Mouse (Mus musculus) c-Kit-negative CD71-positive TER-119-positive erythroid progenitor cells, embryonic 14.5 days (primary cell): Measurements from ENCODE around the gene Prkag2.
A peak's percentile ranks its signal among the peaks of the same experiment; 100 is the strongest.

ENCODE experiments used
- DNase-seq: peaks from one replicate; pipeline ENCODE4 v3.0.0-alpha.2; 2013; ENCODE audit warnings: low read depth, low spot score

Gene Prkag2

DNA sequence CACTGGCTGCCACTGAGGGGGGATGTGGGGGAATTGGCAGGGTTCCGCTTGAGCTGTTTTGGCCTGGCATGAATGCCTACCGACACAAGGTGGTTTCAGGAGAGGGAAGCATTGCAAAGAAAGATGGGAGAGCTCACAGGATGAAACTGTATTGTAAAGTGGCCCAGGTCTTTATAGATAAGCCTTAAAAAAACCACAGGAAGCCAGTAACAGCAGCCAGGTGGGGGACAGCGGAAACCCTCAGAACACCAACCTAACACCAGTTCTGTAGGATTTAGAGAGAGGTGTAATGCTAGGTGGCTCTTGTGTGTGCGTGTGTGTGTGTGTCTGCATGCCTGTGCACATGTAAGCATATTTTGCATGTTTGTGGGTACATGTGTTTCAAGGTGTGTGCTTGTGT, 101.1 kb downstream of the Prkag2 start:
- DNase-seq, result no peak

DNA sequence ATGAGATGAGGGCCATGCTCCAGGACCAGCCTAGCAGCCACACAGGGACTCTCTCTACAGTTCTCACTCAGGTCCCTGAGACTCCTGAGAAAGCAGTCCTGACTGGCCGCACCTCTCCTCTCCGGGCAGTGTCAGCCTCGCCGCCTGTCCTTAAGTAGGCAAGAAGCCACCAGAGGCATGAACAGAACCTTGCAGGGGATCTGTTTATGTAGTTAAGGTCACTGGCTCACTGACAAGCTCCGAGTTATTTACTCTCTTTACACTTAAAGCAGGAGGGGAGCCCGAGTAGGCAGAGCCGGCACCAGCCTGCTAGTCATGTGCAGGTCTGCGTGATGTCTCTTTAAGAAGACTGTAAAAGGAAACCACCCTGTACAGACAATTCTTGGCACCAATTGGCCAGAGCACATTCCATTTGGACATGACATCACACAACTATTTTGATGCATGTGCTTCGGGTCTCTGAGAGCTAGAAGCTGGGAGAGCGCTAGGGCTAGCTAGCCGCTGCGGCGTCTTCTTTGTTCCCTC, 104.8 kb downstream of the Prkag2 start:
- no peak for DNase-seq

DNA sequence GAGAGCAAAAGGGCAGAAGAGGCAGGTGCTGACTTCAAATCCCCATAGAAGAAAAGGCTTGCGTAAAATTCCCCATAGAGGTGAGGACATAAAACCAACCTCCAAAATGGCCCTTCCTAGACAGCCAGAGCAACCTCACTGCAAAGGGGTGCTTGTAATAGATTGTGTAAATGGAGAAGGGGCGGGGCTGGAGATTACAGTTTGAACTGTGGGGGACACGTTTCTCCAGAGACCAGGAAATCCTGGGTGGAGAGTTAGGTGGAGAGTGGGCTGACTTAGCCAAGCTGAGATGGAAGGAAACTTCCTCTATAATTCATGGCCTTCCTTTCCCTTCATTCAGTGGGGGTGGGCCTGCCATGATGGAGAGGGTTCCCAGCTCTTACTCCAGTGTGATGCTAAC, 107.3 kb downstream of the Prkag2 start:
- DNase-seq, result no peak

DNA sequence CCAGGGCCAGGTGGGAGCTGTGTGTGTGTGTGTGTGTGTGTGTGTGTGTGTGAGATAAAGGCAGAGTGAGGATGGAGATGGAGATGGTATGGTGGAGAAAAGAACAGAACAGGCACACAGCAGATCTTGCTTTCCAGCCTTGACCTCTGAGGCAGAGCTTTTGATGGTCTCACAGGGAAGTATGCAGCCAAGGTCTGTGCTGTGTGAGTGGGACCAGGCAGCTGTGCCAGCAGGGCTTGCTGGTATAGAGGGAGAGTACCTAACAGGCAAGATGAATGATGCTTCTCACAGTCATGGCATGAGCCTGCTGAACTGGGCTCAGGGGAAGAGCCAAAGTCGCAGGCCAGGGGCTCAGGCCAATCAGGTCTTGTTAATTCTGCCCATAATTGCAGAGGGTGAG, 108.9 kb downstream of the Prkag2 start:
- DNase-seq, result no peak

DNA sequence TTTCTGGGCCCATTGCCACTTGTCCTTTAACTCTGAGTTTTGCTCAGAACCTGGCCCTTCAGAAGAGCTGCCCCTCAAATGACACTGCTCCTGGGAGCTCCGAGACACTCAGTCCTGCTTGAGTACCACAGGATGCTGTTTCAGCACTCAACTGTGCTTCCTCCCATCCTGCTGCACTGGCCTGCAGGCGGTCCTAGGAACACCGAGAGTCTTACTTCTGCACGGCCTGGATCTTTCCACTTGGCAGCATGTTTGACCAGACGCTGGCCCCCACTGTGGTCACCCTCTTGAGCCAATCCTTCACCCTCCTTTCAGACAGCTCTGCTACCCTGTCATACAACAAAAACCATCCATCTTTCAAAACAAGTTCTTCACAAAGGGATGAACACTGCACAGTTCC, 110.0 kb downstream of the Prkag2 start:
- no peak for DNase-seq

DNA sequence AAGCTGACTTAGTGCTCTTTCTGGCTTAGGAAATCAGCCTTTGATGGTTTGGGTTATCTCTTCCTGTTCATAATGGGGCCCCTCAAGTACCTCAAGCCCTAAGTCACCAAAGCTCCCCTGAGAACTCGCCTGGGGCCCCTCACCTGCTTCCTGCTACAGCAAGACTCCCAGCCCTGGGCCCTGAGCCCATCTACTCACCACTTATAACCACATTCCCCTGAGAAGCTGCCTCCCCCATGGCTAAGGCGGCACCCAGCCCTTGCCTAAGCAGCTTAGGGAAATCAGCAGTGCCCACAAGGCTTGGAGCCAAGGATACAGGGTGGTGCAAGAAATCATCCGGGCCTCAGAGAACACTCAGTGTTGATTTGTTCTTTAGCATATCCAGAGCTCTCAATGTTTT, 110.8 kb downstream of the Prkag2 start:
- DNase-seq, result no peak

DNA sequence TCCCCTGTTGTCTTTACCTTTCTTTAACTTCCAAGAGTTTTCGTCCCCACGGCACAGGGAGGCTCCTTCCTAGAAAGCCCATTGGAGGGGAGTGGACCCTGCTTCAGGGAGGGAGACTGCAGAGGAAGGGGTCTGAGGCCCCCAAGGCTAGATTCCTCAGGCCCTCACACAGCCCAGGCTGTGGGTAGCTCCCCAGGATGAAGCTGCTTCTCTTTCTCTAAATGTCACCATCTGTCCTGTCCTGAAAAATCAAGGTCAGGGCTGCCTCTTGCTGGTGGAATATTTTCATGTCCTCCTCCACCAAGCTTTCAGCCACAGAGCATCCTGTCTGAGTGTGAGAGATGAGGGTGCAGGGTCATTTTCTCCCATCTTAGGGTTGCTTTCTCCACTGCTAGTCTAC, 113.5 kb downstream of the Prkag2 start:
- no peak for DNase-seq

DNA sequence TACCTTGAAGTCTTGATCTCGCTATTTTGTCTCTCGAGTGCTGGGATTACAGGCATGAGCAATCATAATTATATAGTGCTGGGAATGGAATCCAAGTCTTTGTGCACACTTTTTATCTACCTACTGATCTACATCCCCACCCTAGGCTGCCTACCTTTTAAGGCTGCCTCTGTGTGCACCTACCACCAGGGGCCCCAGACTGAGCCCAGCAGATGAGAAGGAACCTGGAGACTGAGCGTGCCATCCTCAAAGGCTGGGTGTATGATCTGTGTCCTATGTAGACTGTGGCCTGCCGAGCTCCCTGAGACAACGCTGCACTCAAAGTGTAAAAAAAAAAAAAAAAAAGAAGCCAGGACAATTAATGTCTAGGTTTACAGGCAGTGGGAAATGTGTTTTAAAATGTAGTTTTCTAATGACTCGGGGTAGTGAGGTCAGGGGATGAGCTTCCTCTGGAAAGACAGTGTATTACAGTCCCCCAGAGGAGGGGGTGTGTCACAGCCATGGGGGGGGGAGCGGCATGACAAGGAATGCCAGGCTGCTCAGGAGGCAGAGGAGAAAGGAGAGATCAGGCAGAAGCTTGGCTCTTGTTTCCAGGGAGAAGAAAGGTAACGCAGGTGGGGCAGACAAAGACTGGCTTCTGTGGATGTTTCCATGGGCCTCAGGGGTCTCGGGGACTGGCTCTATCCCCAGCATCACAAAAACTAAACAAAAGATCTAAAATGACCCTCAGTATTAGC, 114.1 kb downstream of the Prkag2 start:
- DNase-seq, result no peak

DNA sequence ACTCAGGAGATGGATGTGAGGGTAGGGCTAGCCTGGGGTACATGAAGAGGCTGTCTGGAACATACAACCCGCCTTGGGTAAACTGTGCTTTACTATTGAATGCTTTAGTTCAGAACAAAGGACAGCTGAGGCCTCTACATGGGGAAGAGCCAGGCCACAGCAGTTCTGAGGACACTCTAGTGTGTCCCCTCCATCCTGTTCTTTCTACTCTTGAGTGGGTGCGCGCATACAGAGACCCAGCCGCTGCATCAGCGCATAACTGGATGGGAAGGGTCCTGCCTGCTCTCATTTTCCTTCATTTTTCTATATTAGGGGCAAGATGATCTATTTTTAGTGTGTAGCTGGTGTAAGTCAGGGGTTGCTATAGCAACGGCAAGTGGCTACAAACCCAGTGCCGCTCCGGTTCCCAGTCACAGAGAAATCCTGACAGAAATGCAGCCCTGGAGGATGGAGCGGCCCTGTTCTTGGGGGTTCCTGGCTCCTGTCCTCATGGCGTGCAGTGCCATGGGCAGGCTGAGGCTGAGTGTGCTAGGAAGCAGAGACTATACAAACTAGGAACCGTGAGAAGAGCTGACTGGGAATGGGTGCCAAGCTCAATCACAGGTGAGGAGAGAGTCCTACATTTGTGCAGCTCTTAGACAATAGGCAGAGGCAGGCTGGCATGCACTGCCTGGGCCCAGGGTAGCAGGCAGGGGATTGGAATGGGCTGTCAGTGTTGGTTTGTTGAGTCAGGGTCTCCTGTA, 114.8 kb downstream of the Prkag2 start:
- no peak for DNase-seq

DNA sequence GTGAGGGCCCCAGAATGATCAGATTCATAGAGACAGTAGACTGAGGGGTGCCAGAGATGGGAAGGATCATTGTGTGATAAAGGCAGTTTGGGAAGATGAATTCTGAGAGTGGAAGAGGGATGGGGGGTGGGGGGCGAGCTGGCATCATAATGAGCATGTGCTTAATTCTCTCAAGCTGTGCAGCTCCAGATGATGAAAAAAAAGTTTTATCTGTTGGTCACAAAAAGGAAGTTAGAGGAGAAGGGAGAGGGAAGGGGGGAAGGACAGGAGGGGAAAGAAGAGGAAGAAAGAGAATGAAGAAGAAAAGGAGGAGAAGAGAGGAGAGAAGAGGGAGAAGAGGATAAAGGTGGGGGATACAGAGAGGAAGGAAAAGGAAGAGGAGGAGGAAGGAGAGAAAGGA, 116.3 kb downstream of the Prkag2 start:
- DNase-seq, result no peak

DNA sequence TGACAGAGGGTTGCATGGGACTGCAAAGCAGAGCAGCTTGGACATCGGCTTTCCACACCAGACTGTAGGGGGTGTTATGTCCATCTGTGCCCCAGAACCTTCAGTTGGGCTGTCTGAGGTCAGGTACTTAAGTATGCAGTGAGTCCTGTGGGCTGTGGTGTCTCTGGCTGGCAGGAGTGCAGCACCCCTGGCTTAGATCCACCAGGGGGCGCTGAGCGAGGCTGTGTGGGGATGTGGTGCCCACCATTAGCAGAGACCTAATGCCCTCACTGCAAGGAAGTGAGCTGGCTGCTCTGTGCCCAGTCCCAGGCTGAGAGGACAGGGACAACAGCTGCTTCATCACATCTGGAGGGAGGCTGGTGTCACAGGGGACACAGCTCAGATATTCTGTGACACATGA, 116.9 kb downstream of the Prkag2 start:
- no peak for DNase-seq

DNA sequence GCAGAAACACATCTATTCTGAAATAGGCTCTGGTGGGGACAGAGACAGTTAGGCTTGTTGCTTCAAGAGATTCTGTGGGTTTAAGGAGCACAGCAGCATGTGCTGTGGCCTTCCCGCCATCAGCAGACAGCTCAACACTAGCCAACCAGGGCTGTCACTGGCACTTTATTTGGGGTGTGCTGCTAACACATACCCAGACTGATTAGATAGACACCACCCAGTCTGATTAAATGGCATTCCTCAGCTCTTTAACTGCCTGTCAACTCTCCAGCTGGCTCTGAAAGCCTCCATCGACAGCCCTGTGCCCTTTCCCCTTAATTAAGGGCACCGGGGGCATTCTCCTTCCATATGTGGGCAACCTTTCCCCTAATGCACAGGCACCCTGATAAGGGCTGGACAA, 118.2 kb downstream of the Prkag2 start:
- DNase-seq, result no peak

DNA sequence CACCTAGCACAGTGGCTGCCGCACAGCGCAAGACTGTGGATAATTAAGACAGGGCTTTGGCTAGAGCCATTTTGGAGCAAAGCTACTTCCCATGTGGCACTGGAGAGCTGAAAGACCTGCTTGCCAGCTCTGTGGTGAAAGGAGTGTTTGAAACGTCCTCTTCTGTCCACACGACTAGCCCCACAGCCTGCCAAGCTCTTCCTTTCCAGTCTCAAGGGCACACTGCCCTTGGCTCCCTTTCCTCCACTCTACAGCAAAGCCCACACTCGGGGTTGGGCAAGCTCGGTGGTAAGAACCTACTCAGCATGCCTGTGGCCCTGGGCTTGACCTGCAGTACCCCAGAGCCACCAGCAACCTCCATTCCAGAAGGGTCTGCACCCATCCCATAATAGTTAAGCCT, 118.7 kb downstream of the Prkag2 start:
- DNase-seq, result no peak

DNA sequence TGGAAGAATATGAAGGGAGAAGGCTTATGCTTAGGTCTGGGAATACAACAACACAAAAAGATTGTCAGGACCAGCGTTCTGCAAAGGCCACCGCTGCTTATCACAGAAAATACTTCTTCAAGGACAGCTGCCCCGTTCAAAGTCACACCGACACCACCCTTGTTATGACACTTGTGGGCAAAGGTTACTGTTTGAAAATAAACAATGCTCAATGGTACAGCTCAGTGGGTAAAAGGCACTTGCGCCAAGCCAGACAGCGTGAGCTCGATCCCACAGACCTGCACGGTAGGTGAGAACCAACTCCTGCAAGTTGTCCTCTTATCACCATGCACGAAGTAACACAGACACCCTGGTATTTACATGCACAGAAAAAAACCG, 120.5 kb downstream of the Prkag2 start:
- no peak for DNase-seq

DNA sequence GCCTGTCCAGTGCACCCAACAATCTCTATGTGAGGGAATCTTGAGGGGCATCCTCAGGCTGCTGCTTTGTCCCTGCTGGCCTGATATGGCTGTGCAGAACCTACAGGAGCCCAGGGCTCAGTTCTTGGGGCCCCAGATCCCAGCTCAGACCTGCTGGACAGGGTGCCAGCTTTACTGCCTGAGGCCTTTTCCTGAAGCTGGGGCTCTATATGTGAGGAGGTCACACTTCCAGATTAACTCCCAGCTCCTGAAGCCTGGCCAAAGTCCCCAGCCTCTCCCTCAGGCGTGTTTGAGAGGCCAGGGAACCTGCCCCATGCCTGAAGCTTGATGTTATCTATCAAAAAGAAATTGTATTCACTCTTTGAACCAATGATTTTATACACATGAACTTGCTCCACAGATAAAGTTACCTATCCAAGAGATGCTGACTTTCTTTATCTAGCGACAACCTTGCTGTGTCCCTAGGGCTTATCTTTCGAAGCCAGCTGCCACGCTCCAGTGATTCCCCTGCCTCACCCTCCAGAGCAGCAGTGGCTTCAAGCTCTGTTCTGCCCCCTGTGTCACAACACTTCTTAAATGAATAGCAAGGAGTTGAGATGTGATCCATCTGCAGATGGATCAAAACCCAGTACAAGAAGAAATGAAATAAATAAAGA, 121.0 kb downstream of the Prkag2 start:
- DNase-seq, result peak; percentile 4

DNA sequence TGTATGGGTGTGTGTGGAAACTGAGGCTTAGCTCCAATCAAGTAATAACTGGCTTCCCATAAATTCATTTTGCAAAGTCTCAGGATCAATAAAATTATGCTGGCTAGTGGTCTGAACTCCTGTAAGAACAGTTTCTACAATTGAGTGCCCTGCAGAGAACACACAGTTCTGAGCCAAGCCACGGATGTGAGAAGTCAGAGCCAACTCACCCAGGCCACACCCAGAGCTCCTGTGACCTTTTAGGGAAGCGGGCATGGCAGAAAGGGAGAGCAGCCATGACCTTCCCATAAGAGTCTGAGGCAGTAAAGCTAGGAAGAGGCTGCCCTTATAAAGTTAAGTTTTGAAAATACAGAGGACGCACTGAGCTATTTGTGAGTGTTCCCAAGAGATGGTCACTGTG, 123.5 kb downstream of the Prkag2 start:
- DNase-seq, result no peak

DNA sequence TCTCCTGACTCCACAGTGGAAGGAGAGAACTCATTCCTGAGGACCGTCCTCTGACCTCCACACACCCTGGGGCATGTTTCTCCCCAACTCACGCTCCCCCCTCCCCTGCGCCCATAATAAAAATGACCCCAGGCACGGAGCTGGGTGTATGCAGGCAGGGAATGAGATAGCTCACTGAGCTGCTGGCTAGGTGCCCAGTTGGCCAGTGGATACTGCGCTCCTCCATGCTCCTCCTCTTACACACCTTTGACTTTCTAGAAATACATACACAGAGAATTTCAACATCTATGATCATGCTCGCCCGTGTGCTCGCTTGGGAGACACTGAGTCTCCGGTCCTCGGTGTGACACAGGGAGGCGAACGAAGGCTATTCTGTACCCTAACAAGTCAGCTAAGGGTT, 124.2 kb downstream of the Prkag2 start:
- DNase-seq, result no peak

DNA sequence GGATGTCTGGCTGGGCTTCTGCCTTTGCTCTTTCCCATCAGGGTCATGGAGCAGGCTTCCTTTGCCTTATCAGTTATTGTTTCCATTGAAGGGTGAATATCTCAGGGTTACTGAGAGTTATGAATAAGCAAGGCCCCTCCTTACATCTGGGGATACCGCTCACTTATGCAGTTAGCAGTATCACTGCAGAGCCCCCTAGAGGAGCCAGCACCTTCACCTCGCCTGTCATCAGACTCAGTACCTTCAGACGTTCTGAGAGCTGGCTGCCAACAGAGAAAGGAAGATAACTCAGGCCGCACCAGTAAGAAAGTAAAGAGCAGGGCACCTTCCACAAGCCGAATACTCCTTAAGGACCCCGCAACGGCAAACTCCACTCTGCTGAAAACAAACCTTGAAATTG, 125.3 kb downstream of the Prkag2 start:
- DNase-seq, result no peak

DNA sequence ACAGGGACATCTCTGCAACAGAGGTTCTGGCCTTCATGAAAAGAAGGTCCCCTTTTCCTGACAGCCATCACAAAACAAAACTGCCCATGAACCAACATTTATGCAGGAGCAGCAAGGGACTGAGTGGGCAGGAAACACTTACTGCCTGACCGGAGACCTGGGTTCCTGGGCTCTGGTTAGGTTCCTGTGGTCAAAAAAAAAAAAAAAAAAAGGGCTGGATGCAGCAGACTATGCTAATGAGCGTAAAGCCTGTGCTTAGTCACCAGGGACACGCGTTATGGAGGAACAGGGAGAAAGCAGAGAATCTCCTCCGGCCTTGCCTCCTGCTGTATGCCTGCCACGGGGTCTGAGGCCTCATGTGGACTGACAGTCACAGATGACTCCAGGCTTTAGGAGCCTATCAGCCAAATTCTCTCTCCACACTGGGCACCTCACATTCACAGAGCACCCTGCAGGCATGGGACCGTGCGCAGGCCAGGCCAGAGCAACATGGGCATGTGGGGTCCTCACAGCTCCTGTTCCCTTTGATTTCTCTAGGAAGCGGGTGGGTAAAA, 126.7 kb downstream of the Prkag2 start:
- DNase-seq, result no peak

DNA sequence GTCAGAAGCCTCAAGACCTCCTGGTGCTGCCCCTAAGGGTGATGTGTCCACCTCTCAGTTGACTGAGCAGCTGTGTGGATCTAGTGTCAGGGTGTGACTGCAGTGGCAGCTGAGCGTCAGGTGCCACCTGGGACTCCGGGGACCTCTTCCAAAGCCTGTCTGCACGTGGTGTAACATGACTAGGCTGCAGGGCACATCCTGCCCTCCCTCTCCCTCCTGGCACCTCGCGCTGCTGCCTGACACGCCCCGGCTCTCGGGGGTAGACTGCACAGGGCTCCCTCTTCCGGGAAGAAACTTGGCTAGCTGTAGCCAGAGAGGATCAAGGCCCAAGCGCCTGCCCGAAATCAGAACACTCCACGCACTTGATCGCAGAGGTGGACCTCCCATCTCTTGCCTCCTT, 127.2 kb downstream of the Prkag2 start:
- DNase-seq, result no peak

DNA sequence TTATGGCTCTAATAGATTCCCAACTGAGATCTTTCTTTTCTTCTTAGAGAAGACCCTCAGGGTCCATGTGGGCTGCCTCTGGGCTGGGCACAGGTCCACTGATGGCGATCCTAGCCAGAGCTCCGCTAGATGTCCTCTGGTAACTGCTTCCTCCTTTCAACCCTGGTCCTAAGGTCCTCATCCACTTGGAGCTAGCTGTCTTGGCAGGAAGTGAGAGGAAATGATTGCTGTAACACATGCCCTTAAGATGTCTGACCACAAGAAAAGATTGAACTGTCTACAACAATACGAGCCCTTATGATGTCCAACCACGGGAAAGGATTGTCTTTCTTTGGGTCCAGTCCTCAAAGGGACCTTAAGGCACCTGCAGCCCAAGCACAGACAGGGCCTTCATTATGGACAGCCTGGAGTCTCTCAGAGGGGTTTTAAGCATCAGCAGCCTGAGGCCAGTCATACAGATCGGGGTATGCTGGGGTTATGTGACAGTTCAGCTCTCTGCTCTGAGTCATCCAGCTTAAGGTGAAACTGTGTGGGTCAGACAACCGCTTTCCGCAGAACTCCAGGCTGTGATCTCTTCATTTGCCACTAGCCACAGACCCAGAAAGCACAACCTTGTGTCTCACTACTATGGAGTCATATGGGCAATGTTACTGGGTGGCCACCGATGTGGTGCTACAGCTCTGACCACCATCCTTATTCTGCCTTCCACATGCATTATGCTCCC, 129.7 kb downstream of the Prkag2 start:
- no peak for DNase-seq
